19 mouse cellular contexts compared by ENCODE assay signal in genomic region chr19:60113666-60114388, GRCm38 (mm10).
DNase-seq lines count a peak whose midpoint lies in the region; ATAC-seq and TF ChIP-seq lines count a peak whose summit lies in the region.
"Had no signal": no experiment of that assay in that cellular context is flagged by ENCODE, and none has a peak within 500 bp of the region (broad histone marks: within the 10 kb centered on the region; RNA-seq: fewer than 3 reads in every experiment).

No protein-coding gene starts in this region.

- WGBS in hindbrain, embryonic 16.5 days = 39% methylated on average over 7 of the region's 7 CpGs
- WGBS in hindbrain, embryonic 13.5 days = 34% methylated on average over 7 of the region's 7 CpGs
- 39% methylated on average over 7 of the region's 7 CpGs for WGBS in hindbrain, postnatal 0 days

- ATAC-seq in hindbrain, embryonic 16.5 days = peak; percentile 63; the same call in 1 of the 2 replicates
- ATAC-seq in hindbrain, embryonic 13.5 days (ENCODE audit: low FRiP score) = no peak
- ATAC-seq in hindbrain, postnatal 0 days = no peak
- ATAC-seq: forebrain, embryonic 13.5 days had no signal

- TF ChIP-seq CTCF in hindbrain, postnatal 0 days (IDR thresholded peaks at IDR 0.05; ENCODE audit: low read depth) = no peak

- no peaks in the 10 kb centered on the region for H3K36me3 ChIP-seq in hindbrain, embryonic 16.5 days (ENCODE audit: control insufficient read depth, insufficient read depth, low read length)
- H3K36me3 ChIP-seq in hindbrain, embryonic 13.5 days = no peaks in the 10 kb centered on the region
- H3K36me3 ChIP-seq in hindbrain, postnatal 0 days (ENCODE audit: insufficient read depth, low read length) = no peaks in the 10 kb centered on the region
- H3K36me3 ChIP-seq: embryonic facial prominence, embryonic 13.5 days; heart, embryonic 10.5 days had no signal

- no peak overlapping the region for H3K27ac ChIP-seq in hindbrain, embryonic 16.5 days (ENCODE audit: low read depth, low read length)
- H3K27ac ChIP-seq in hindbrain, embryonic 13.5 days = no peak overlapping the region
- H3K27ac ChIP-seq in hindbrain, postnatal 0 days = no peak overlapping the region
- H3K27ac ChIP-seq: embryonic facial prominence, embryonic 13.5 days; forebrain, embryonic 13.5 days; heart, embryonic 10.5 days had no signal

- no peaks in the 10 kb centered on the region for H3K9me3 ChIP-seq in hindbrain, embryonic 16.5 days (ENCODE audit: control insufficient read depth, low read length)
- no peaks in the 10 kb centered on the region for H3K9me3 ChIP-seq in hindbrain, embryonic 13.5 days
- no peaks in the 10 kb centered on the region for H3K9me3 ChIP-seq in hindbrain, postnatal 0 days (ENCODE audit: low read length)
- H3K9me3 ChIP-seq: embryonic facial prominence, embryonic 13.5 days; forebrain, embryonic 13.5 days; heart, embryonic 10.5 days had no signal

- peak; percentile 82 for DNase-seq in embryo, embryonic 10 days (ENCODE audit: low spot score)
- DNase-seq in hindbrain, postnatal 0 days (ENCODE audit: low spot score) = peak; percentile 17
- DNase-seq in yolk sac, embryonic 10.5 days (ENCODE audit: low spot score) = peak; percentile 5
- DNase-seq in MN1 (ENCODE audit: low spot score) = no peak
- no peak for DNase-seq in lung, postnatal 25 days (ENCODE audit: low spot score)
- DNase-seq: cerebellum, postnatal 14 days; gastrocnemius, postnatal 36 days; heart, postnatal 10 days; kidney, adult 9 months; layer of hippocampus, postnatal 36 days; lung, embryonic 14.5 days; midbrain, embryonic 14.5 days; thymus, postnatal 36 days had no signal

- no peaks in the 10 kb centered on the region for H3K27me3 ChIP-seq in hindbrain, embryonic 16.5 days (replicated peaks; ENCODE audit: control insufficient read depth, insufficient read depth, low read length)
- H3K27me3 ChIP-seq in hindbrain, embryonic 13.5 days = no peaks in the 10 kb centered on the region
- no peaks in the 10 kb centered on the region for H3K27me3 ChIP-seq in hindbrain, postnatal 0 days (ENCODE audit: insufficient read depth, low read length)
- H3K27me3 ChIP-seq: embryonic facial prominence, embryonic 13.5 days; forebrain, embryonic 13.5 days had no signal

- H3K4me3 ChIP-seq in hindbrain, embryonic 16.5 days (ENCODE audit: low read length) = no peak overlapping the region
- H3K4me3 ChIP-seq in hindbrain, embryonic 13.5 days = no peak overlapping the region
- no peak overlapping the region for H3K4me3 ChIP-seq in hindbrain, postnatal 0 days (ENCODE audit: low read length)
- H3K4me3 ChIP-seq: embryonic facial prominence, embryonic 13.5 days; forebrain, embryonic 13.5 days; heart, embryonic 10.5 days had no signal

- no peak overlapping the region for H3K4me2 ChIP-seq in hindbrain, embryonic 16.5 days (ENCODE audit: low read length)
- no peak overlapping the region for H3K4me2 ChIP-seq in hindbrain, embryonic 13.5 days
- H3K4me2 ChIP-seq in hindbrain, postnatal 0 days (ENCODE audit: low read depth, low read length) = no peak overlapping the region
- H3K4me2 ChIP-seq: embryonic facial prominence, embryonic 13.5 days; forebrain, embryonic 13.5 days; liver, embryonic 11.5 days; lung, embryonic 14.5 days had no signal

- no peaks in the 10 kb centered on the region for H3K4me1 ChIP-seq in hindbrain, embryonic 16.5 days (ENCODE audit: control insufficient read depth, insufficient read depth, low read depth, low read length)
- H3K4me1 ChIP-seq in hindbrain, embryonic 13.5 days (replicated peaks) = peaks cover 13% of the 10 kb centered on the region
- H3K4me1 ChIP-seq in hindbrain, postnatal 0 days (ENCODE audit: insufficient read depth, low read length) = no peaks in the 10 kb centered on the region
- H3K4me1 ChIP-seq: heart, embryonic 10.5 days had no signal

- H3K9ac ChIP-seq in hindbrain, embryonic 16.5 days (ENCODE audit: low read depth, low read length) = no peak overlapping the region
- no peak overlapping the region for H3K9ac ChIP-seq in hindbrain, embryonic 13.5 days
- no peak overlapping the region for H3K9ac ChIP-seq in hindbrain, postnatal 0 days (replicated peaks; ENCODE audit: low read length)
- H3K9ac ChIP-seq: embryonic facial prominence, embryonic 13.5 days; forebrain, embryonic 13.5 days; lung, embryonic 14.5 days had no signal

Comparison
In these comparisons a context has a peak if more than half of its experiments do, and no peak if none do; other contexts are left out.
1. DNase-seq: peak in embryo, embryonic 10 days (single experiment), hindbrain, postnatal 0 days (single experiment) and yolk sac, embryonic 10.5 days (single experiment); none in MN1 (single experiment) and lung, postnatal 25 days (single experiment).